11 mouse cellular contexts compared by ENCODE assay signal in genomic region chr2:168838681-168839080, GRCm38 (mm10).
DNase-seq lines count a peak whose midpoint lies in the region; ATAC-seq lines count a peak whose summit lies in the region.
"Had no signal": no experiment of that assay in that cellular context is flagged by ENCODE, and none has a peak within 500 bp of the region (broad histone marks: within the 10 kb centered on the region; RNA-seq: fewer than 3 reads in every experiment).

No protein-coding gene starts in this region.

- no peak overlapping the region for H3K4me2 ChIP-seq in neural tube, embryonic 15.5 days
- peak overlapping the region; percentile 34 for H3K4me2 ChIP-seq in embryonic facial prominence, embryonic 13.5 days
- peak overlapping the region; percentile 20 for H3K4me2 ChIP-seq in liver, embryonic 15.5 days
- H3K4me2 ChIP-seq: embryonic facial prominence, embryonic 15.5 days; limb, embryonic 15.5 days had no signal

- peaks cover 30% of the 10 kb centered on the region for H3K4me1 ChIP-seq in neural tube, embryonic 15.5 days
- H3K4me1 ChIP-seq in embryonic facial prominence, embryonic 13.5 days, result peaks cover 34% of the 10 kb centered on the region
- H3K4me1 ChIP-seq in liver, embryonic 15.5 days (replicated peaks), result peaks cover 16% of the 10 kb centered on the region

- H3K9me3 ChIP-seq in neural tube, embryonic 15.5 days (replicated peaks), result no peaks in the 10 kb centered on the region
- no peaks in the 10 kb centered on the region for H3K9me3 ChIP-seq in embryonic facial prominence, embryonic 13.5 days
- no peaks in the 10 kb centered on the region for H3K9me3 ChIP-seq in liver, embryonic 15.5 days (replicated peaks)
- H3K9me3 ChIP-seq: embryonic facial prominence, embryonic 15.5 days; limb, embryonic 15.5 days had no signal

- no peak for ATAC-seq in neural tube, embryonic 15.5 days (ENCODE audit: low FRiP score)
- no peak for ATAC-seq in embryonic facial prominence, embryonic 13.5 days (ENCODE audit: insufficient number of reproducible peaks, insufficient read depth, low FRiP score, low TSS enrichment, low read depth)
- ATAC-seq in liver, embryonic 15.5 days (ENCODE audit: insufficient read depth), result no peak

- peak; percentile 63 for DNase-seq in neural tube, embryonic 10.5 days (ENCODE audit: extremely low spot score, low spot score)
- no peak for DNase-seq in testis, postnatal 14 days (ENCODE audit: low spot score)
- DNase-seq in ovary, postnatal 10 days (ENCODE audit: low spot score), result no peak
- no peak for DNase-seq in cerebellum, postnatal 36 days
- DNase-seq: right cerebral cortex, postnatal 4 days had no signal

- no peaks in the 10 kb centered on the region for H3K36me3 ChIP-seq in neural tube, embryonic 15.5 days
- H3K36me3 ChIP-seq in embryonic facial prominence, embryonic 13.5 days, result no peaks in the 10 kb centered on the region
- no peaks in the 10 kb centered on the region for H3K36me3 ChIP-seq in liver, embryonic 15.5 days (replicated peaks)
- H3K36me3 ChIP-seq: embryonic facial prominence, embryonic 15.5 days; limb, embryonic 15.5 days had no signal

- H3K27me3 ChIP-seq in neural tube, embryonic 15.5 days (replicated peaks), result peaks cover 27% of the 10 kb centered on the region
- H3K27me3 ChIP-seq in embryonic facial prominence, embryonic 13.5 days, result peaks cover 28% of the 10 kb centered on the region
- peaks cover 61% of the 10 kb centered on the region for H3K27me3 ChIP-seq in liver, embryonic 15.5 days

- WGBS in neural tube, embryonic 15.5 days, result 9% methylated on average over 12 of the region's 12 CpGs
- WGBS in embryonic facial prominence, embryonic 13.5 days, result 5% methylated on average over 12 of the region's 12 CpGs
- 9% methylated on average over 12 of the region's 12 CpGs for WGBS in liver, embryonic 15.5 days (ENCODE audit: insufficient replicate concordance)

- H3K9ac ChIP-seq in neural tube, embryonic 15.5 days (replicated peaks), result no peak overlapping the region
- 0 out of 2 replicates have a peak overlapping the region, but pooled peaks have one; percentile 12 for H3K9ac ChIP-seq in embryonic facial prominence, embryonic 13.5 days
- no peak overlapping the region for H3K9ac ChIP-seq in liver, embryonic 15.5 days
- H3K9ac ChIP-seq: embryonic facial prominence, embryonic 15.5 days; limb, embryonic 15.5 days had no signal

- H3K4me3 ChIP-seq in neural tube, embryonic 15.5 days (replicated peaks), result no peak overlapping the region
- no peak overlapping the region for H3K4me3 ChIP-seq in embryonic facial prominence, embryonic 13.5 days
- H3K4me3 ChIP-seq in liver, embryonic 15.5 days (replicated peaks), result no peak overlapping the region
- H3K4me3 ChIP-seq: embryonic facial prominence, embryonic 15.5 days; limb, embryonic 15.5 days had no signal

- H3K27ac ChIP-seq in neural tube, embryonic 15.5 days (replicated peaks), result no peak overlapping the region
- no peak overlapping the region for H3K27ac ChIP-seq in embryonic facial prominence, embryonic 13.5 days
- no peak overlapping the region for H3K27ac ChIP-seq in liver, embryonic 15.5 days (replicated peaks)
- H3K27ac ChIP-seq: embryonic facial prominence, embryonic 15.5 days; kidney, postnatal 0 days; limb, embryonic 15.5 days had no signal
